Mouse (Mus musculus) hindbrain, embryonic 13.5 days (tissue): ENCODE results near the gene Eloa. TPM values are rescaled to one million over a fixed set of nuclear protein-coding genes. Genes with fewer than 3 reads are reported as not detected.

Experiments used
- ATAC-seq: fragments of 200-750 bp; cut with Nextera tagmentation; 2 replicates; pipeline ENCODE4 v1.8.0; 2017; ENCODE audit warnings: moderate TSS enrichment; ENCODE audit not compliant: low FRiP score
- H3K27ac ChIP-seq: fragments of 300-500 bp; sonication (generic); 2 replicates; pipeline ENCODE4 v1.5.1; 2015; ENCODE audit warnings: inconsistent platforms, mild to moderate bottlenecking, moderate library complexity
- H3K27me3 ChIP-seq: fragments of 300-500 bp; sonication (generic); 2 replicates; pipeline ENCODE4 v1.6.1; 2015; ENCODE audit warnings: mild to moderate bottlenecking, inconsistent platforms
- H3K36me3 ChIP-seq: fragments of 300-500 bp; sonication (generic); 2 replicates; pipeline ENCODE4 v1.6.1; 2015; ENCODE audit warnings: mild to moderate bottlenecking, inconsistent platforms
- H3K4me1 ChIP-seq: fragments of 300-500 bp; sonication (generic); replicated peaks from 2 replicates; pipeline ENCODE4 v1.6.1; 2015; ENCODE audit warnings: inconsistent platforms
- H3K4me2 ChIP-seq: fragments of 300-500 bp; sonication (generic); 2 replicates; pipeline ENCODE4 v1.6.1; 2015; ENCODE audit warnings: inconsistent platforms, mild to moderate bottlenecking, moderate library complexity
- H3K4me3 ChIP-seq: fragments of 300-500 bp; sonication (generic); 2 replicates; pipeline ENCODE4 v1.5.1; 2015; ENCODE audit warnings: mild to moderate bottlenecking, inconsistent platforms
- H3K9ac ChIP-seq: fragments of 300-500 bp; sonication (generic); 2 replicates; pipeline ENCODE4 v1.6.1; 2015; ENCODE audit warnings: mild to moderate bottlenecking, inconsistent platforms
- H3K9me3 ChIP-seq: fragments of 300-500 bp; sonication (generic); 2 replicates; pipeline ENCODE4 v1.6.1; 2016; ENCODE audit warnings: inconsistent platforms
- WGBS: fragments of 180-500 bp; shearing (Covaris S2); methylation state at CpG from one replicate; pipeline ENCODE4 v1.1.7; 2015; 5-methylcytosine and 5-hydroxymethylcytosine counted together
- polyA plus RNA-seq: library from polyadenylated mRNA; unstranded; fragments of >200 nt; fragmentation: Nextera tagmentation; extraction: Ambion mirVana; gene quantifications from 2 replicates; pipeline ENCODE4 v1.2.1, GENCODE M21; 2015

Gene Eloa
- polyA plus RNA-seq, 1 experiment from 2014 or later, result 28.6 TPM

DNA sequence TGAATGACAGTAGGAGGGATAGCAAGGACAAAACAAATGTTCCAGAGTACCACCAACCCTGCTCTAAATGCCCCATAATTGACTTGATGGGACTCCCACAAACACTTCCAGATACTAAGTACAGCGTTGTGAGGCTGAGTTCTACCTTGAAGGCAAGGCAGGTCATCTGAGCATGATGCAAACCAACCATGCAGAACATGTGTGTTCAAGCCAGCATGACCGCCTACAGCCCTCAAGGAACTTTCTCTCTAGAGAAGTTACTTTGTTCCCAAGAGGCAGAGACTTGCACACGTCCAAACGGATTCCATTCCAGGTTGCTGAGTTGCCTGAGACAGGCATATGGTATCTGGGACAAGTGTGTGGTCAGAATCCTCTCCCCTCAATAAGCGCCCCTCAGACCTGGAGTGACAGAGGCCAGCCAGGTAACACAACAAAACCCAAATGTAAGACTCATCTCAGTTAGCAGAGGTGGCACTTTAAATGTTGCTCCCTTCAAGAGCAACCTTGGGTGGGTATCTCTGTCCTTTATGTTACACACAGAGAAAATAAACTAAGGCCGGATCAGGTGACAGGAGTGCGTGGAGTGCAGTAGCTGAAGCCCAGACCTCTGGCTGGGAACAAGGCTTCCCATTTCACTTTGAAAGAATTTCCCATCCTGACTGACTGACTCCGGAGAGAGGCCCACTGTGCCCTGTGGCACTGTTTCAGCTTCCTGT, 6.0 kb upstream of the Eloa start:
- H3K9ac ChIP-seq, result no peak overlapping the region
- no peaks in the 10 kb centered on the region for H3K9me3 ChIP-seq
- H3K4me2 ChIP-seq, result no peak overlapping the region
- H3K36me3 ChIP-seq, result no peaks in the 10 kb centered on the region
- peaks cover 12% of the 10 kb centered on the region for H3K4me1 ChIP-seq
- no peak overlapping the region for H3K27ac ChIP-seq
- no peaks in the 10 kb centered on the region for H3K27me3 ChIP-seq
- no peak for ATAC-seq
- no peak overlapping the region for H3K4me3 ChIP-seq
- 83% methylated on average over 8 of the region's 8 CpGs for WGBS

DNA sequence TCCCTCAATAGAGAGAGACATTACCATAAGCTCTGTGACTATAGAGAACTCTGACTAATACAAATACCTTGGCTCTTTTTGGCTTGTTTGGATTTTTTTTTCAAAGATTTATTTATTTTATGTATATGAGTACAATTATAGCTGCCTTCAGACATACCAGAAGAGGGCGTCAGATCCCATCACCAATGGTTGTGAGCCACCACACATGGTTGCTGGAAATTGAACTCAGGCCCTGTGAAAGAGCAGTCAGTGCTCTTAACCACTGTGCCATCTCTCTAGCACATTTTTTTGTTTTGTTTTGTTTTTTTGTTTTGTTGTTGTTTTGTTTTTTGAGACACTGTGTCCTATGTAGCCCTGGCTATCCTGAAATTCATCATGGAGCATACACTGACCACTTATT, 3.8 kb upstream of the Eloa start:
- no peak overlapping the region for H3K4me2 ChIP-seq
- no peak overlapping the region for H3K27ac ChIP-seq
- 84% methylated on average over 1 of the region's 1 CpGs for WGBS
- H3K9me3 ChIP-seq, result no peaks in the 10 kb centered on the region
- no peaks in the 10 kb centered on the region for H3K36me3 ChIP-seq
- no peak for ATAC-seq
- no peaks in the 10 kb centered on the region for H3K27me3 ChIP-seq
- H3K4me3 ChIP-seq, result no peak overlapping the region
- peaks cover 4% of the 10 kb centered on the region for H3K4me1 ChIP-seq
- no peak overlapping the region for H3K9ac ChIP-seq

DNA sequence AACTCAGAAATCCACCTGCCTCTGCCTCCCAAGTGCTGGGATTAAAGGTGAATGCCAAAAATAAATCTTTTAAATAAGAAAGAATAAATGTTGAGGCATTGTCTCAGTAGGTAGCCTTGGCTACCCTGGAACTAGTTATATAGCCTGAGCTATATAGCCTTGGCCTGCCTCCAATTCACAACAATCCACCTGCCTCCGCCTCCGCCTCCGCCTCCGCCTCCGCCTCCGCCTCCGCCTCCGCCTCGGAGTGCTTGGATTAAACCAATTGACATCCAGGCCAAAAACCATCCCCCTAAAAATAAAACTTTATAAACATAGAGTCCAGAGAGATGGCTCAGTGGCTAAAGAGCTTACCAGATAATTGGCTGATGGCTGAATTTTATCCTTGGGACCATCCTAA, 1.4 kb upstream of the Eloa start:
- no peaks in the 10 kb centered on the region for H3K36me3 ChIP-seq
- peaks cover 19% of the 10 kb centered on the region for H3K4me1 ChIP-seq
- ATAC-seq, result no peak
- no peaks in the 10 kb centered on the region for H3K9me3 ChIP-seq
- WGBS, result 96% methylated on average over 9 of the region's 9 CpGs
- H3K4me2 ChIP-seq, result no peak overlapping the region
- no peak overlapping the region for H3K9ac ChIP-seq
- H3K27me3 ChIP-seq, result no peaks in the 10 kb centered on the region
- no peak overlapping the region for H3K4me3 ChIP-seq
- H3K27ac ChIP-seq, result no peak overlapping the region

DNA sequence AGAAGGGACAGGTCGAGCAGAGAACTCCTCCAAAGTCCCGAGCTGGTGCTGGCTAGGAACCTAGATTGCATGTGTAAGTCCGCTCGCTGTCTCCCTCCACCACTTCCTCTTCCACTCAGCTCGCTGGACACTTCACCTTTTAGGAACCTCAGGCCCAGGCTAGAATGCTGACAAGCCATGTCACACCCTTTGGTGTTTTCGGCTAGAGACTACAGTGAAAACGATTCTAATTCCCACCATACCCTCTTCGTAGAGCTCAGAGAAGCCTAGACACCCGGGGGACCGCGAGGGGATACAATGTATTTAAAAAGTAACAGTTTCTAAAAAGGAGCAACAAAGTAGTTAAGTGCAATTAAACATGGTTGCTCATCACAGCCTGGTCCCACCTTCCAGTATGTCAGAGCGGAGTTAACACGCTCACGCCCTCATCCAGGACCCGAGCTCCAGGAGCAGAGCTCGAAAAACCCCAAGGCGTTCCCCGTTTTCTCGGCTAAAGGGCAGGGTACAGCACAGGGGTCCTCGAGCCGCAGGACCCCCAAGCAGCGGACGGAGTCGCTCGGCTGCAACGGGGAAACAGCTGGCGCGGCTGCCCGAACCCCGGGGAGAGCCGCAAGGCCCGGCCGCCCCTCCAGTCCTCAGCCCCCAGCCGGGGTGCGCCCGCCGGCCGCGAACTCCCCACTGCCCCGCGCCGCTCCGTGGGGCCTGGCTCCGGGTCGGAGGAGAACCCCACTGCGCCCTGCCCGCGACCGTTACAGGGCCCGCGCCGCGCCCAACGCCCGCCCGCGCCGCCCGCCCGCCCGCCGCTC, 617 bp downstream of the Eloa start:
- Histone ChIP-seq H3K4me3 (peak overlapping the region; percentile 96), H3K9ac (peak overlapping the region; percentile 96), H3K27ac (peak overlapping the region; percentile 88), H3K36me3 (no peaks in the 10 kb centered on the region), H3K4me1 (peaks cover 19% of the 10 kb centered on the region), H3K9me3 (no peaks in the 10 kb centered on the region), H3K27me3 (no peaks in the 10 kb centered on the region), H3K4me2 (peak overlapping the region; percentile 83)
- 1% methylated on average over 42 of the region's 62 CpGs for WGBS
- peak; percentile 87 for ATAC-seq

DNA sequence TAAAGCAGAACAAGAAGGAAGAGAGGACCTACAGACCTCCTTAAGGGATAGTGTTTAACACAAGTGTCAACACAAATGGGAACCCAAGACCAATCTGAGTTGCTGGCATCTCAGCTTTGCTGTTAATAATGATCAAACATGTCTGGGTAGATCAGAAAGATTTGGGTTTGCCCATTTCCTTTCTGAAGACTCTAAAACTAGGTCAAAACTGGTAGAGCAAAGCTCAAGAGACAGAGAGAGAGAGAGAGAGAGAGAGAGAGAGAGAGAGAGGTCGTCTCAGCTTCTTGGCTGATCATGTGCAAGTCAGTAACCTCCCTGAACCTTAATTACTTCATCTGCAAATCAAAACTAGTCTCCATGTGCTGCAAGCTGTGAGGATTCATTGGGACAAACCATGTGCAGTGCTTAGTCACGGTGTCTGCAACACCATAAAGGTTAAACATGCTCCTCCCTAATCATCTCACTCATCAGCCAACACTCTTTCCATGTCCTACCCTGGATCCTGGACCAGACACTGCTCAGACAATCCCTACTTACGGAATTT, 5.4 kb downstream of the Eloa start:
- Histone ChIP-seq H3K36me3 (peaks cover 28% of the 10 kb centered on the region), H3K9ac (no peak overlapping the region), H3K4me2 (no peak overlapping the region), H3K27ac (no peak overlapping the region), H3K4me1 (peaks cover 19% of the 10 kb centered on the region), H3K9me3 (no peaks in the 10 kb centered on the region), H3K27me3 (no peaks in the 10 kb centered on the region), H3K4me3 (no peak overlapping the region)
- ATAC-seq, result no peak
- WGBS, result 89% methylated on average over 3 of the region's 3 CpGs

DNA sequence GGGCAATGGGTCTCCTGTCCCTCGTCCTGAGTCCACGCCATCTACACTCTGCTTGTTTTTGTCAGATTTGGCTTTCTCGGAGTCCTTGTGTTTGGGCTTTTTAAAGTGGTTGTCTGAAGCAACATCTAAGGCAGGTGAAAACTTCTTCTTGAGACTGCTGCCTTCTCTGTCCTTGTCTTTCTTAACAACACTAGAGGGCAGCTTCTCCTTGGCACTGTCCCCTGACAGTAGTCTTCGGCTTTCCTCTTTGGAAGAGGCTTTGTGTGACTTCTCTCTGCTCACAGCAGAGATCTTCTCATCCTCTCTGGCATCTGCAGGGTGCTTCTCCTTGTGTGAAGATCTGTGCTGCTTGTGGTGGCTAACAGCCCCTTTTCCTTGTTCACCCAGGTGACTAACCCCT, 11.0 kb downstream of the Eloa start:
- H3K9ac ChIP-seq, result no peak overlapping the region
- H3K4me3 ChIP-seq, result no peak overlapping the region
- ATAC-seq, result no peak
- H3K4me1 ChIP-seq, result no peaks in the 10 kb centered on the region
- no peaks in the 10 kb centered on the region for H3K27me3 ChIP-seq
- no peak overlapping the region for H3K27ac ChIP-seq
- no peaks in the 10 kb centered on the region for H3K9me3 ChIP-seq
- peaks cover 79% of the 10 kb centered on the region for H3K36me3 ChIP-seq
- 97% methylated on average over 4 of the region's 4 CpGs for WGBS
- H3K4me2 ChIP-seq, result no peak overlapping the region

DNA sequence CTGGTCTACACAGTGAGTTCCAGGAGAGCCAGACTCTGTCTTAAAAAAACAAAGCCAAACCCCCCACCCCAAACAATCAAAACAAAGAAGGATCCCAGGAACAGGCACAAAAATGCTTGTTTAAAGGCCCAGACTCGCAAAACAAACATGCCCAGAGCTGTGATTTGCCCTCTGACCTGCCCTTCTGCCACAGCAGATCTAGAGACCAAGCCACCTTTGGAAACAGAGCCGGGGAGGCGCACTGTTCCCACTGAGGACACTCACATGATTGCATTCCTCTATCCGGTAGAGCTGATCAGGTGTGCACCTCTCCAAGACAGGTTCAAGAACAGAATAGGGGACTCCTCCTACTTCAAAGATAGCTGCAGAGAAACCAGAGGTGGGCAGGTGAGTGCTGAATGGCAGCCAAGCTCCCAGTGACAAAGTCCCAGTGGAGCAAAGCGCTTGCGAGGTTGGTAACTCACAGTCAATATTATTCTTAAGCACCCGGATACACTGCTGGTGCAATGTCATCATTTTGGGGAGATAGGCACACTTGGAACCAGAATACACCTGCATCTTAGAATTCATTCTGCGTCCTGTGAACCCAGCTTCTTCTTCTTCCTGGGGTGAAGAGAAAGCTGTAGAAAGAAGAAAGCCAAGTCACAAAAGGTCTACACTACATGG, 12.6 kb downstream of the Eloa start:
- Histone ChIP-seq H3K36me3 (peaks cover 92% of the 10 kb centered on the region), H3K27ac (no peak overlapping the region), H3K27me3 (no peaks in the 10 kb centered on the region), H3K4me2 (no peak overlapping the region), H3K9ac (no peak overlapping the region), H3K4me3 (no peak overlapping the region), H3K9me3 (no peaks in the 10 kb centered on the region), H3K4me1 (no peaks in the 10 kb centered on the region)
- no peak for ATAC-seq
- 93% methylated on average over 8 of the region's 8 CpGs for WGBS

DNA sequence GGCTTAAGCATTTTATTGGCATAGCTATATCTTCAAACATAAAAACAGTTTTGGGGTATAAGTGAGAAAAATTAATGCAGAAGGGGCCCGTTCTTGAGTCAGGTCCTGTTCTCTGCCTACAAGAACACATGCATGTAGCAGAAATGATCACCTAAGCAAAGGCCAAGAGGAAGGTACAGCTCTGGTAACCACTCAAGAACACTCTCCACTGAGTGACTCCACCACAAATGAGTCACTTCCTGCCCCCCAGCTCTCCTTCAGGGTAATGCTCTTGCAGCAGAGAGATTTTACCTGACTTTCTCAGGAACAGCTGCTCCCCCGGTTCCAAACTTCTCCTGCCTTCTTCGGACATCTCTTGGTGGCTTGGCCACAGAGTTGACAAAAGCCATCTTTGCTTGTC, 14.7 kb downstream of the Eloa start:
- 95% methylated on average over 3 of the region's 3 CpGs for WGBS
- H3K27me3 ChIP-seq, result no peaks in the 10 kb centered on the region
- H3K9ac ChIP-seq, result no peak overlapping the region
- no peak overlapping the region for H3K27ac ChIP-seq
- no peak overlapping the region for H3K4me3 ChIP-seq
- H3K9me3 ChIP-seq, result no peaks in the 10 kb centered on the region
- H3K4me1 ChIP-seq, result no peaks in the 10 kb centered on the region
- H3K36me3 ChIP-seq, result peaks cover 94% of the 10 kb centered on the region
- no peak overlapping the region for H3K4me2 ChIP-seq
- ATAC-seq, result no peak

DNA sequence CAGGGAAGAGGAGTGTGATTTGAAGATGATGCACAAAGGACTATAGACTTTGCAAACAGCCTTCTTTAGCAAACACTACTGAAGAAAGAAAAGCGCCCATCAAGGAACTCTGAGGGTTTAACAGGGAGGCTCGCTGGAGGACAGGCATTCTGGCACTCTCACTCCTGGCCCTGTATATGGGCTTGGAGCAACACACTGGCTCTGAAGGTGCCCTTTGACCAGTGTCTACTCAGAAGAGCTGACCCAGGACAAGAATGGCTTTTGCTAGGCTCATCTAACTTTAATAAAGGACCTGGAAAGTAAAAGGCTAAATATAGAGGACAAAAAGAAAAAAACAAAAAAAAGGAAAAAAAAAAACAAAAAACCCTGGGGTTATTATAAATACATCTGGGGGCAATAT, 16.6 kb downstream of the Eloa start:
- no peak overlapping the region for H3K4me2 ChIP-seq
- no peaks in the 10 kb centered on the region for H3K27me3 ChIP-seq
- H3K36me3 ChIP-seq, result peaks cover 84% of the 10 kb centered on the region
- no peak for ATAC-seq
- 90% methylated on average over 2 of the region's 2 CpGs for WGBS
- H3K9ac ChIP-seq, result no peak overlapping the region
- H3K4me1 ChIP-seq, result no peaks in the 10 kb centered on the region
- no peak overlapping the region for H3K4me3 ChIP-seq
- no peak overlapping the region for H3K27ac ChIP-seq
- no peaks in the 10 kb centered on the region for H3K9me3 ChIP-seq

DNA sequence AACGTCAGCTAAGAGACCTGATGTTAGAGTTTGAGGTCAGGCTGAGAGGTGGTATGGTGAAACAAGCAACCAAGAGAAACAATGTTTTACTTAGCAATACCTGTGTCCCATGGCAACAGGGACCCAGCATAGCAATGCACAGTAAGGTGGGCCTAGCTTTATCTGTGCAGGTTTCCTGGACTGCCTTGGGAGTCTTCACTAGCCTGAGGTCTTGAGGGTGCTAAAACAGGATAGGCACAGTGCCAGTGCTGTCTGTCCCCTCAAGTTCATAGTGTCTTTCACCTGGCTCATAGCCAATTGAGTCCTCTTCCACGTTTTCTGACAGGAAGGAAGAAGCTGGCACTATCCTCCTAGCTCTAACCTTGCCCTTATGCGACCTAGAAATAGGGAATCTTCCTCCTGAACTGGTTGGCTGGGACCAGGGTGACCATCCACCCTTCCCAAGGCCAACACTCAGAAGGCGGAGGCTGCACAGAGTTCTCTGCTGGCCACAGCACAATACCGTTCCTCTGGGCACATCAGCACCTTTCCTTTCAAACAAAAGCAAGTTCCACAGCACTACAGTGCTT, 17.4 kb downstream of the Eloa start:
- no peak overlapping the region for H3K27ac ChIP-seq
- H3K4me3 ChIP-seq, result no peak overlapping the region
- ATAC-seq, result no peak
- H3K9ac ChIP-seq, result no peak overlapping the region
- no peaks in the 10 kb centered on the region for H3K4me1 ChIP-seq
- no peaks in the 10 kb centered on the region for H3K9me3 ChIP-seq
- H3K4me2 ChIP-seq, result no peak overlapping the region
- H3K27me3 ChIP-seq, result no peaks in the 10 kb centered on the region
- 95% methylated on average over 5 of the region's 5 CpGs for WGBS
- H3K36me3 ChIP-seq, result peaks cover 77% of the 10 kb centered on the region

DNA sequence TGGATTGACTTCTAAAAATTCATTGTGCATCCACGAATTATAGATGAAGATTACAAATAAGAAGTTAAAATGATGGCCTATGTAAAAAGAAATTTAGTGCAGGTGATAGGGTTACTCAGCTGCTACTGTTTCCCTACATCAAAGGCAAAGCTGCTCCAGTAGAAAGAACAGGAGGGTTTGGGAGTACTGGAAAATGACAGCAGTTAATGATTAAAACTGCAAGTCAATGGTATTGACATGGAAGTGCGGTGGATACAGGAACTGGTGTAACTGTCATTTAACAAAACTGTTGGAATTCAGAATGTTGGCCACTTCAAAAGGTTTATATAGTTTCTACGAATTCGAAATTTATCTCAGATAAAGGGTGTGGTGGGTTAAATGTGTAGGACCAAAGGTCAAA, 26.4 kb downstream of the Eloa start:
- H3K36me3 ChIP-seq, result no peaks in the 10 kb centered on the region
- no peaks in the 10 kb centered on the region for H3K27me3 ChIP-seq
- H3K4me2 ChIP-seq, result no peak overlapping the region
- H3K4me3 ChIP-seq, result no peak overlapping the region
- H3K9me3 ChIP-seq, result no peaks in the 10 kb centered on the region
- no peak overlapping the region for H3K9ac ChIP-seq
- ATAC-seq, result no peak
- WGBS, result 89% methylated on average over 4 of the region's 4 CpGs
- H3K27ac ChIP-seq, result no peak overlapping the region
- H3K4me1 ChIP-seq, result no peaks in the 10 kb centered on the region

DNA sequence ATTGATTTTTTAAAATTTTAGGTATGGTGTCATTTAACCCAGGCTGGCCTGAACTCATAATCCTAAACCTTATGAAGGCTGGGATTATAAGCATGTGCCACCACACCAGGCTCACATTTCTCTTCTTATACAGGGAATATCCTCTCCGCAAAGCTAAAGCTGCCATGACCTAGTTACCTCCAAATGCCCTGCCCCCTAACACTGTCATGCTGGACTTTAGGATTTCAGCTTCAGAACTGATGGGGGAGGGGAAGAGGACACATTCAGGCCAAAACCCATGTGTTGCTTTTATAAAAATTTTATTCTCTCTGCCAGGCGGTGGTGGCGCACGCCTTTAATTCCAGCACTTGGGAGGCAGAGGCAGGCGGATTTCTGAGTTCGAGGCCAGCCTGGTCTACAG, 27.6 kb downstream of the Eloa start:
- Histone ChIP-seq H3K9me3 (no peaks in the 10 kb centered on the region), H3K4me2 (no peak overlapping the region), H3K36me3 (no peaks in the 10 kb centered on the region), H3K9ac (no peak overlapping the region), H3K27me3 (no peaks in the 10 kb centered on the region), H3K4me1 (no peaks in the 10 kb centered on the region), H3K27ac (no peak overlapping the region), H3K4me3 (no peak overlapping the region)
- no peak for ATAC-seq
- WGBS, result 97% methylated on average over 6 of the region's 6 CpGs
